Mouse (Mus musculus): ENCODE results near the gene Atrnl1. TPM values are rescaled to one million over a fixed set of nuclear protein-coding genes. Genes with fewer than 3 reads are reported as not detected.

The Atrnl1 gene
- polyA plus RNA-seq, 1 experiment from 2014 or later: 5.5 TPM

GRCm38 (mm10) chr19:57963874-57964273, 353.0 kb downstream of the Atrnl1 start:
- no peak overlapping the region for H3K4me3 ChIP-seq (replicated peaks; ENCODE audit: low read length)
- no peaks in the 10 kb centered on the region for H3K36me3 ChIP-seq (ENCODE audit: control insufficient read depth, insufficient read depth, low read length)
- no peak overlapping the region for H3K27ac ChIP-seq (ENCODE audit: low read length)
- no peaks in the 10 kb centered on the region for H3K9me3 ChIP-seq (replicated peaks; ENCODE audit: control insufficient read depth, low read length)
- no peaks in the 10 kb centered on the region for H3K4me1 ChIP-seq (ENCODE audit: control insufficient read depth, insufficient read depth, low read length)
- H3K4me2 ChIP-seq (ENCODE audit: low read depth, low read length): no peak overlapping the region
- ATAC-seq (ENCODE audit: insufficient read depth, low FRiP score): no peak
- no peak overlapping the region for H3K9ac ChIP-seq (ENCODE audit: low read length)
- WGBS: 83% methylated on average over 6 of the region's 6 CpGs
- H3K27me3 ChIP-seq (ENCODE audit: control insufficient read depth, insufficient read depth, low read length): no peaks in the 10 kb centered on the region

- ATAC-seq (ENCODE audit: insufficient read depth, low FRiP score): no peak
- H3K27me3 ChIP-seq (ENCODE audit: control insufficient read depth, insufficient read depth, low read length): no peaks in the 10 kb centered on the region
- no peaks in the 10 kb centered on the region for H3K4me1 ChIP-seq (ENCODE audit: control insufficient read depth, insufficient read depth, low read length)
- H3K4me2 ChIP-seq (ENCODE audit: low read depth, low read length): no peak overlapping the region
- H3K4me3 ChIP-seq (replicated peaks; ENCODE audit: low read length): no peak overlapping the region
- 91% methylated on average over 7 of the region's 7 CpGs for WGBS
- no peaks in the 10 kb centered on the region for H3K36me3 ChIP-seq (ENCODE audit: control insufficient read depth, insufficient read depth, low read length)
- H3K9ac ChIP-seq (ENCODE audit: low read length): no peak overlapping the region
- no peaks in the 10 kb centered on the region for H3K9me3 ChIP-seq (replicated peaks; ENCODE audit: control insufficient read depth, low read length)
- no peak overlapping the region for H3K27ac ChIP-seq (ENCODE audit: low read length)
These were observed 358.9 kb downstream of the Atrnl1 start for GRCm38 (mm10) chr19:57969766-57970165.

DNA sequence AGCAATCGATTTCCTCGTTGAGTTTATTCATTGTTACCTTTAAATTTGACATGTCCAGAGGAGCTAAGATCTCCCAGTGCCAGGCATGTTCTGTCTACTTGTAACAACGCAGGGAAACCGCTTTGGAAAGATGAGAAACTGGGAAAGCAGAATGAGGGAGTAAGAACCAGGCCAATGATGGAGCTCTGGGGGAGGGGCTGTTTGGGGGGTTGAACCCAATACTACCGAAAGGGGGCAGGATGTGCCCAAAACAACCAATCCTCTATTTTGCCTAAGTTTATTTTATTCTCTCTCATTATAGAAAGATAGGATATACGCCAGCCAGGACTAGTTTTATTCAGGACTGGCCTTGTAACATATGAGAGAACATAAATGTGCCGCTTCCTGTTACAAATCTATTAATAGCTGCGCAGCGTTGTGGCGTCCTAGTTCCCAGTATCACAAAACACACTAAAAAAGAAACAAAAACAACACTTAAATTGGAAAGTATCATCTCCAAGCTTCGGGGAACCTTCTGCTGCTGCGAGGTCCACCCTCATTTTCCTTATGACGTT, 359.6 kb downstream of the Atrnl1 start:
- Histone ChIP-seq H3K4me2 (ENCODE audit: low read depth, low read length) (no peak overlapping the region), H3K9me3 (replicated peaks; ENCODE audit: control insufficient read depth, low read length) (no peaks in the 10 kb centered on the region), H3K4me3 (replicated peaks; ENCODE audit: low read length) (no peak overlapping the region), H3K9ac (ENCODE audit: low read length) (no peak overlapping the region), H3K27ac (ENCODE audit: low read length) (no peak overlapping the region), H3K27me3 (ENCODE audit: control insufficient read depth, insufficient read depth, low read length) (no peaks in the 10 kb centered on the region), H3K4me1 (ENCODE audit: control insufficient read depth, insufficient read depth, low read length) (no peaks in the 10 kb centered on the region), H3K36me3 (ENCODE audit: control insufficient read depth, insufficient read depth, low read length) (no peaks in the 10 kb centered on the region; the same call in 1 of the 2 replicates)
- no peak for ATAC-seq (ENCODE audit: insufficient read depth, low FRiP score)
- 79% methylated on average over 13 of the region's 13 CpGs for WGBS

GRCm38 (mm10) chr19:57975201-57975600, 364.4 kb downstream of the Atrnl1 start:
- H3K36me3 ChIP-seq (ENCODE audit: control insufficient read depth, insufficient read depth, low read length): no peaks in the 10 kb centered on the region; the same call in 1 of the 2 replicates
- WGBS: 85% methylated on average over 6 of the region's 6 CpGs
- no peaks in the 10 kb centered on the region for H3K4me1 ChIP-seq (ENCODE audit: control insufficient read depth, insufficient read depth, low read length)
- no peak overlapping the region for H3K4me3 ChIP-seq (replicated peaks; ENCODE audit: low read length)
- ATAC-seq (ENCODE audit: insufficient read depth, low FRiP score): no peak
- H3K27ac ChIP-seq (ENCODE audit: low read length): no peak overlapping the region
- no peak overlapping the region for H3K4me2 ChIP-seq (ENCODE audit: low read depth, low read length)
- H3K9me3 ChIP-seq (replicated peaks; ENCODE audit: control insufficient read depth, low read length): no peaks in the 10 kb centered on the region
- no peaks in the 10 kb centered on the region for H3K27me3 ChIP-seq (ENCODE audit: control insufficient read depth, insufficient read depth, low read length)
- no peak overlapping the region for H3K9ac ChIP-seq (ENCODE audit: low read length)

- Histone ChIP-seq H3K27me3 (ENCODE audit: control insufficient read depth, insufficient read depth, low read length) (no peaks in the 10 kb centered on the region), H3K36me3 (ENCODE audit: control insufficient read depth, insufficient read depth, low read length) (no peaks in the 10 kb centered on the region), H3K4me1 (ENCODE audit: control insufficient read depth, insufficient read depth, low read length) (no peaks in the 10 kb centered on the region), H3K9ac (ENCODE audit: low read length) (no peak overlapping the region), H3K4me3 (replicated peaks; ENCODE audit: low read length) (no peak overlapping the region), H3K4me2 (ENCODE audit: low read depth, low read length) (no peak overlapping the region), H3K27ac (ENCODE audit: low read length) (no peak overlapping the region), H3K9me3 (replicated peaks; ENCODE audit: control insufficient read depth, low read length) (no peaks in the 10 kb centered on the region)
- ATAC-seq (ENCODE audit: insufficient read depth, low FRiP score): no peak
- 82% methylated on average over 21 of the region's 21 CpGs for WGBS
These were observed 375.4 kb downstream of the Atrnl1 start for GRCm38 (mm10) chr19:57985918-57986900.

DNA sequence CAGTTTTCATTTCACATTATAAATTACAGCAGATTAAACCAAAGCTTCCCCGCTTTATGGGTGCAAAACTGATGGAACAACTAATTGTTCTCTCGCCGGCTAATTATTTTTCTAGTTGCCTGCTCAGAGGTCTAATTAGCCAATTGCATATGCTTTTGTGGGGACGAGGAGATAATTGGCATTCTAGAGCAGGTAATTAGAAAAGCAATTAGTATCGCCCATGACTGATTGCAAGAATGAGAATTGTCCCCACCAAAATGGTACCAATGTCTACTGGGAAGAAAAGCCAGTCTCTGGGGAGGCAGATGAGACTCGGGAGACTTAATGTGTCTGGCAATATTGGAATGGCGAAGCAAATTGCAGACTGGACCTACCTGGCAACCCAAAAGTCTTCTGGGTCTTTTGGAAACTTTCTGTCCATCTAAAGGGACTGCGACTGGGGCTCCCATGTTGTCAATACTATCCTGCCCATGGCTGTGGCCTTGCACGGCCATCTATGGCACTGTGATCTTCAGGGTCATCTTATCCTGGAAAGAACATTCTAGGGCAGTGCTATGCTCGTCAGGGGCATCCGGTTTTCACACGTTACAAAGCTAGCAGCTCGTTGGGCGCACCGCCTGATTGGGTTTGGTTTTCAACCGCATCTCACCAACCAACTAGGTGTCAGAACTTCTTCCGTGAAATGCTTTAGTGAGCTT, 377.0 kb downstream of the Atrnl1 start:
- no peaks in the 10 kb centered on the region for H3K4me1 ChIP-seq (ENCODE audit: control insufficient read depth, insufficient read depth, low read length)
- no peaks in the 10 kb centered on the region for H3K9me3 ChIP-seq (replicated peaks; ENCODE audit: control insufficient read depth, low read length)
- H3K4me2 ChIP-seq (ENCODE audit: low read depth, low read length): no peak overlapping the region
- no peak for ATAC-seq (ENCODE audit: insufficient read depth, low FRiP score)
- H3K9ac ChIP-seq (ENCODE audit: low read length): no peak overlapping the region
- no peaks in the 10 kb centered on the region for H3K36me3 ChIP-seq (ENCODE audit: control insufficient read depth, insufficient read depth, low read length)
- H3K27me3 ChIP-seq (ENCODE audit: control insufficient read depth, insufficient read depth, low read length): no peaks in the 10 kb centered on the region
- H3K27ac ChIP-seq (ENCODE audit: low read length): no peak overlapping the region
- WGBS: 92% methylated on average over 17 of the region's 17 CpGs
- no peak overlapping the region for H3K4me3 ChIP-seq (replicated peaks; ENCODE audit: low read length)

- no peak for ATAC-seq (ENCODE audit: insufficient read depth, low FRiP score)
- H3K4me2 ChIP-seq (ENCODE audit: low read depth, low read length): no peak overlapping the region
- no peaks in the 10 kb centered on the region for H3K9me3 ChIP-seq (replicated peaks; ENCODE audit: control insufficient read depth, low read length)
- H3K4me3 ChIP-seq (replicated peaks; ENCODE audit: low read length): no peak overlapping the region
- H3K4me1 ChIP-seq (ENCODE audit: control insufficient read depth, insufficient read depth, low read length): no peaks in the 10 kb centered on the region
- no peak overlapping the region for H3K27ac ChIP-seq (ENCODE audit: low read length)
- WGBS: 64% methylated on average over 10 of the region's 10 CpGs
- H3K27me3 ChIP-seq (ENCODE audit: control insufficient read depth, insufficient read depth, low read length): no peaks in the 10 kb centered on the region
- no peak overlapping the region for H3K9ac ChIP-seq (ENCODE audit: low read length)
- no peaks in the 10 kb centered on the region for H3K36me3 ChIP-seq (ENCODE audit: control insufficient read depth, insufficient read depth, low read length)
These were observed 377.8 kb downstream of the Atrnl1 start for GRCm38 (mm10) chr19:57988559-57989093.

DNA sequence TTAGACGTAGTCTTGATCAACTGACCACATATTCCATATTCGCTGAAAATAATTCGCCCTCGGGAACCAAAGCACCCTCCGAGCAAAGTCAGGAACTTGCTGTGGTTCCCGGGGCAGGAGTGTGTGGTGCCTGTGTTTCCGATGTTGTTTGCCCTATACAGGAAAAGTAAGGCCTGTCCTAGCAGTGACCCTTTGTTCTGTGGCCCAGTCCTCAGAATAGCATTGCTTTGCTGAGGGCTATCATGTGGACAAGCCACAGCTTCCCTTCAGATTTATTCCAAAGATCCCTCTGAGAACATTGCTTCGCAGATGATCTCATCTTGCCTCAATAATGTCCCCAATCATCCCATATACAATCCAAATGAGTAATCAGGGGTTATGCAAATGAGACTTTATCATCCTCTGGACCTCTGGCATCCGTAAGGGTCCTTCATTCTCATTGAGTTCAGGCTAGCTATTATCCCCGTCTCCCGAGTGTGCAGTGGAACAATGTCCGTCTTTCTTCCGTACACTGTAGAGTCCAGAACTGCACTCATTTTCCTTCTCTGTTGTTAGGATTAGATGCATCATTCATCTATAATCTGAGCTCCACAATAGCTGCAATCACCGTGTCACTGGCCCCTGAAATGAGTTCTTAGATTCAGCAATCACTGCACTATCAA, 380.4 kb downstream of the Atrnl1 start:
- H3K4me3 ChIP-seq (replicated peaks; ENCODE audit: low read length): no peak overlapping the region

More for the DNA sequence above, 380.4 kb downstream of the Atrnl1 start:
- H3K4me1 ChIP-seq (ENCODE audit: control insufficient read depth, insufficient read depth, low read length): no peaks in the 10 kb centered on the region
- ATAC-seq (ENCODE audit: insufficient read depth, low FRiP score): no peak
- no peaks in the 10 kb centered on the region for H3K36me3 ChIP-seq (ENCODE audit: control insufficient read depth, insufficient read depth, low read length)
- WGBS: 85% methylated on average over 14 of the region's 14 CpGs
- H3K27ac ChIP-seq (ENCODE audit: low read length): no peak overlapping the region
- H3K4me2 ChIP-seq (ENCODE audit: low read depth, low read length): no peak overlapping the region
- H3K9ac ChIP-seq (ENCODE audit: low read length): no peak overlapping the region
- no peaks in the 10 kb centered on the region for H3K27me3 ChIP-seq (ENCODE audit: control insufficient read depth, insufficient read depth, low read length)
- H3K9me3 ChIP-seq (replicated peaks; ENCODE audit: control insufficient read depth, low read length): no peaks in the 10 kb centered on the region
